Mouse (Mus musculus): ENCODE data around the gene Vstm4.
A peak's percentile ranks its signal among the peaks of the same experiment; 100 is the strongest.

Gene Vstm4

DNA sequence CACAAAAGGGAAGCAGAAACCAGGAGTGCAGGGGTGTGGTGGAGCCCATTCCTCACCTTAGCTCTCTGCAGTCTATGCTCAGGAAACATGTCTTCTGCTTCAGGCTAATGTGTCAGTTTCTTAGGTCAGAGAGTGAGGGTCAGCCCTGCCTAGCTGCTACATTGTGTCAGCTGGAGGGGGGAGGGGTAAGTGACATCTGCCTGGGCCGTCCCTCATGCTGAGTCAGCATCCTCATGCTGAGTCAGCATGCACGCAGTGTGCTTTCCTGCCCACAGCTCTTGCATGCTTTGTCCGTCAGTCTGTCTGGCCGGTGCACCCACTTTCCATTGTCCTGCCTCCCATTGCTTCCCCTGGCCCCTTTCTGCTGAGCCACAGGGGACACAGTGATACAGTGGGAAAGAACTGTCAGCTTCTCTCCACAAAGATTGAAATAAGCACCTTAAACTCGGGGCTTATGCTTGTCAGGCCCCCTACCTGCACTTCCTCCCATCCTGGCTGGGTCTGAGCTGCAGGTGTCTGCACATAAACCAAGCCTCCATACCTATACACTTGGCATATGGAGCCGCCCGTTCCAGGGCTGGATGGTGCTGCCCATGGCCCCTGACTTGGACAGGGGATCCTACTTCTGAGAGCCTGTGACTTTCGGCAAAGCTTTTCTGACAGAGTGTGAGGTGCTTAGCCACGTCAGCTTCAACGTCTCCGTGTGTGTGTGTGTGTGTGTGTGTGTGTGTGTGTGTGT lies 3.4 kb downstream of the Vstm4 start:
- DNase-seq, result no peak

DNA sequence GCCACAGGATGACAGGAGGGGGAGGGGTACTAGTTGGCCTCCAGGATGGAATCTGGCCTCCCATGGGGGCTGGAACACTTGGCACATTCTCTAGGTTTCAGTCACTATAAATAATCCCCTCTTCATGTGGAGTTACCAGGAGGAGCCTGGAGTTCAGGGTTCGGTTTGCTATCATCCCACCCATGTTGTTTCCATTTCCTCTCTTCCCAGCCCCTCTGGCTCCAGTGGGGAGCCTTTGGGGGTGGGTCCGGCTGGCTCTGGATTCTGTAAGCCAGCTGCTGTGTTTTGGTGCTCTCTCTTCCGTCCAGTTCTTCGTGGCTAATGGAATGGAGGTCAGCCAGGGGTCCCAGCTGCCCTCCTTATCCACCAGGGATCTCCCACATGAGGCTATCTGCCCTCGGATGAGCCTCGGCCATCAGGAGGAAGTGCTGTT lies 4.6 kb downstream of the Vstm4 start:
- peak; percentile 45 for DNase-seq

DNA sequence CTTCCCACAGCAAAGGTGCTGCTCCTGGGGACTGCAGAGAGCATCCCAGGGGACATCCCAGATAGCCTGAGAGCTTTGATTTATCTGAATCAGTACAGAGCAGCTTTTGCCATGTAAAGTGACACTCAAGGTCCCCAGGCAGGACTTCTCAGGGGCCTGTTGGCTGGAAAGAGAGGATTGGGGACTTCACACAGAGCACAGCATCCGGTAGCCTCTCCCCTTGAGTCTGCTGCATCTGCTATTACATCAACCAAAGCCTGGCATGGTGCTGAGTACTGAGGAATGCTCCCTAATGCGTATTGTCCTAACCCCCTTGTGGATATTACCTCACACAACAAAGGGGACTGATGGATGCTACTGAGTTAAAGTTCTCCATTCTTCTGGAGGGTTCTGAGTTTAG lies 5.1 kb downstream of the Vstm4 start:
- DNase-seq, result no peak

DNA sequence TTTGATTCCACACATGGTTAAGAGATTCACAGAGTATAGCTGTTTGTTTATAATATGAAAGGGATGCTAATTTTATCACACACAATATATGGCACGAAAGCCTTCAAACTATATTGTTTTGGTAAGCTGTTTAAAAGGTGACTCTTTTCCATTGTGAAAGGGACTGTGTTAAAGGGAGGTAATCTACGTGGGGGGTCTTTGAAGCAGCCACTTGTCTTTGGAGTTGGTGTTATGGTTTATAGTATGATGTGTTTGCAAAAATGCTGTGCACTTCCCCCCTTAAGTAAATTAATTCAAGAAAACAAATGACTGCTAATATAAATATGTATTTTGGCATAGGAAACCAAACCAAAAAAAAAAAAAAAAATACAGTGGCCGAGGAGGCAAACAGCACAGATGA lies 8.8 kb downstream of the Vstm4 start:
- no peak for DNase-seq

DNA sequence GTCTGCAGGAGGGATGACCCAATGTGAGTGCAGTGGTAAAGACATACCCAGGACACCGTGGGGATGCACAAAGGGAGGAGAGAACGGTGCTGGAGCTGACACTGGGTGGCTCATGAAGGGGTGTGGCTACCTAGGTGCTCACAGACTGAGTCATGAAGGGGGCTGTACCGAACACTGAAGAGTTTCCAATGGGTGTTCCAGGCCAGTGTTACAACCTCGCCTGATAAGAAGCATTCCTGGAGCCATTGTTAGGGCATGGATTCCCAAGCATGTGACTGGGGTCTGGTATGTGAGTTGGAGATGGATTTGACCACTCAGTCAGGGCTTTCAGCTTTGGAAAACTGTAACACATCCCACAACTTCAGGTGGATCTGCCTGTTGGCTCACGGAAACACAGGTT lies 15.4 kb downstream of the Vstm4 start:
- no peak for DNase-seq

DNA sequence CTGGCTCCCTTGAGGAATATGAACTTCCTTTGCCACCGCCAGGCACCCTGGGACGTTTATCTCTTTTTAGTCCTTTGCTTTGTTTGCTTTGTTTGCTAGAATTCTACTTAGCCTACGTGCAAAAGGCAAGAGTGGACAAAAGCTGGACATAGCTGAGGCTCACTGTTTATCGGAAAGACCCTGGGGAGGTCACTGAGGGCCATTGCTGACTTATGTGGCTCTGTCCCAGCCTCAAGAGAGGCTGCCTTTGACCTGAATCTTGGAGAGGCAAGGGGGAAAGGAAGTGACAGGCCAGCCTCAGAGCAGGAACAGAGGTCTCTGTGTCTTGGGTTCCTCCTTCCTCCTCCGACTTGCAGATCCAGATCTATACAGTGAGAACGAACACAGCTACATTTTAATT lies 21.0 kb downstream of the Vstm4 start:
- DNase-seq, result no peak

DNA sequence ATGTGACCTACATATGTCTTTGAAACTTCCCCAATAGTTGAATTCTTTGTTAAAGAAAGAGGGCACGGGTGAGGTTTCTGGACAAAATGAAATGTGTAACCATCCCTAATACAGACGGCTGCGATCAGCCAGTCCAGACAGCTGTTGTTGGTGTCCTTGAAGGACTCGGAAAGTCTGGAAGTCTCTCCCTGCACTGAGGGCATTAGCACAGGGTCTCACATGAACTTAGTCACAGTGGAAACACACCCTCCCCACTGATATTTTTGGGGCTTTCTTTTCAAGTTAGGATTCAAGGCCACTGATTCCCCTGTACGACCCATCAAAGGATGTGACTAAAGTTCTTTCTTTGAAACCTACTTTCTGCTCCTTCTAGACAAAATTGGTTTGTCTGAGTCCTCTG lies 23.8 kb downstream of the Vstm4 start:
- no peak for DNase-seq

DNA sequence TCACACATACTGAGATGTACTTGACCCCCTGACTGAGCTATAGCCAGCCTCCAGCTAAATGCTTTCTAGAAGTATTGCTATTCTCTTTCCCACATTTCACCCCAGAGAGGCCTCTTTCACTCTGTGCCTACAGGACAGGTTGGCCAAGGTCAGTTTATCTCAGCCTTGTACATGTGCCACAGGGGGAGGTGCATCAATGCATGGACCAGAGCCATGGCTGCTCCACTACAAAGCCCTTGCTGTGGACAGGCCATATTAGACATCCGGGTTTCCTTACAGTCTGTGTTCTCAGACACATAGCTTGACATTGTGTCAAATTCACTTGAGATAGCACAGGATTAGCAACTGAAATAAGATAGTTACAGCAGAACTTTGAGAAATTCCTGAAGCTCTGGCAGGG lies 25.1 kb downstream of the Vstm4 start:
- DNase-seq, result no peak

DNA sequence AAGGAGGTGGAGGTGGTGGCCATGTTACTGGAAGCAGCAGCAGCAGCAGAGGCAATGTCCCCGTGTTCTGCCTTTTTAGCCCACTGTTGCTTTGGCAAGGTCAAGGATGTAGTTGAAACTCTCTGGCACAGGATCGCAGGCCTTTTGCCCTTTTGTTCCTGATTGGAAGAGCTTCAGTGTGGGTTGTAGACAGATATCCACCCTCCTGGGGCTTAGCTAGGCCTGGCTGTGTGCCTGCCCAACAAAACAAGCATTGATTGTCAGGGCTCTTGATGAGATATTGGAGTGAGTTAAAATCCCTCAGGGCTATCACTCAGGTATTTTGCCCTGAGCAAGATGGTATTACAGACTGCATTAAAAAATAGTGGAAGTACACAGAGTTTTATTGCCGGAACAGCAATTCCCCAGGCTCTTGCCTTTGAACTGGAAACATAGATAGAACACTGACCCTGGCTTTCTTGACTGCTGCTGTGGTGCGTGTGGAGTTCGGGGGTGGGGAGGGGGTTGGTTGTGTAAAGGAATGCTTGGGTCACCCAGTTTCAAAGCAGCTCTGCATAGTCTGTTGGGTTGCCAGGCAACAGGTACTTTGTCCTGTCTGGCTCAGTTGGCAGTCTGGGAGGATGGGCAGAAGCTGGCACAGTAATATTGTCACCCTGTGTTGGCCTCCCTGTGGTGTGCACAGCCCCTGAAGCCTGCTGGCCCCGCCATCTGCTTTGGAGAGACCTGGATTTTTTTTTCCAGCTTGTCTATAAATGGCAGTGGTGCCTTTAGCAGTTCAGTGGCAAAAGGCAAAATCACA lies 32.5 kb downstream of the Vstm4 start:
- peak; percentile 57 for DNase-seq

DNA sequence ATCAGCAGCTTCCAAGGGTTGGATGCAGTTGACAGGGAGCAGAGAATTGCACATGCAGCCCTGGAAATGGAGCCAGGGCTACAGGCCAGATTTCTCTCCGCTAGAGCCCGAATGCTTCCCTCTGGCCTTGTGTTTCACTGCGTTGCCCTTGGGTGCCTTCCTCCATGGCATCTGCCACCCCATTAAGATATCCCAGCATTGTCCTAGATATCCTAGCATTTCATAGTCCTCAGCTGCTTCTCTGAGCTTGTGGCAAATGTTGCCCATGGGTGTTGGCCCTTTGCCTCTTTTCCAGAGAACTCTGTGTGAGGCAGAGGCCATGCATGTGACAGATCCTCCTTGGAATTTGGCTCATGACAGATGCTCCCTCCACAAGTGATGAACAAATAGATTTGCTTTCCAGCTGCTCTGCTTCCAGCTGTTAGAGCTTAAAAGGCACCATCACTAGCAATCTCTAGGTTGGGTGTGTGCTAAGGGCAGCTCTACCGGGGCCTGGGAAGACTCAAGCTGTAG lies 37.8 kb downstream of the Vstm4 start:
- DNase-seq, result peak; percentile 69

DNA sequence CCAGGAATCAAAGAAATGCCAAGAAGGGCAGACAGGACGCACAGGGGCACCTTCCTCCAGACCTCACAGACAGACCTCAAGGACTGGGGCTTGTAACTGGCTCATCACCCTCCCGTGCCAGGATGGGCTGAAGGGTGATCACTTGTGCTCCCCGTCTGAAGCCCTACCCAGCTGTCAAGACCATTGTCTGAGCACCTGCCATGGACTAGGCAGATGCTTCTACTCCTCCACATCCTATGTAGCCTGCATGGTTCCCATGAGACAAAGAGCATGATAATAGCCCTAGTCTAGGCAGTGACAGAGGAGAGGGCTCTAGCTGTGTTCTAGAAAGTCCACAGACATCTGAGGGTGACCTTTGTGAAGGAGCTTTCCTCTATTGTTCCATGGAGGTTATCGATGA lies 38.3 kb downstream of the Vstm4 start:
- DNase-seq, result no peak

DNA sequence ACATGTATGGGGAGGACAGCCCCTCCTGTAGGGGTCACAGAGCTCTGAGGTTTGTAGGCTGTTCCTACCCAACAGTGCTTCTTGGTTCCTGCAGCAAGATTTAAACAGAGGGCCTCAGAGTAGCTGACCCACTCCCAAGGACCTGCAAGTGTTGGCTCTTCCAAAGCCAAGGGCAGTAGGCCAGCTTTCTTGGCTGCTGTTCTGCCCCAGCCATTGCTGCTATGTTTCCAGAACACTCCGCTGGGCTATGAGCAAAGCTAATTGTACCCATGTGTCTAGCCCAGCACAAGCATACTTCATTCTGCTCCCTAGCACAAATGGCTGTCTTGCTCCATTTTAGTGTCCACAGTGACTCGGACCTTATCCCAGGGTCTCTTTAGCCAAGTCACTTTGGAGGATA lies 40.3 kb downstream of the Vstm4 start:
- peak; percentile 71 for DNase-seq

DNA sequence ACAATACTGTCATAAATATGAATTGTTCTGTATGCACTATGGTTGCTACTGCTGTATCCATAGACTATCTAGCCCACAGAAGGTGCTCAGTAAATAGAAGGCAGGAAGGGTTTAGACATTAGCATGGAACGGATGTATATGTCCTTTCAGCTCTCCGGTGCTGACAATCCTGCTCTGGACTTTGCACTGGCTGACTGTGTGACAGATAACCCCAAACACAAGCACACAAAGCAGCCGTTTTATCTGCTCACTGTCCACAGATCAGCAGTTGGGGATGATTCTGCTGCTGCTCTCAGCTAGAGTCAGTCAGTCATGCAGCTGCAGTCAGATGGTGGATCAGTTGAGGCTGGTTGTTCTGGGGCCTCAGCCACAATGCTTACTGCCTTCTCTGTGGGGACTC lies 46.6 kb downstream of the Vstm4 start:
- DNase-seq, result no peak

DNA sequence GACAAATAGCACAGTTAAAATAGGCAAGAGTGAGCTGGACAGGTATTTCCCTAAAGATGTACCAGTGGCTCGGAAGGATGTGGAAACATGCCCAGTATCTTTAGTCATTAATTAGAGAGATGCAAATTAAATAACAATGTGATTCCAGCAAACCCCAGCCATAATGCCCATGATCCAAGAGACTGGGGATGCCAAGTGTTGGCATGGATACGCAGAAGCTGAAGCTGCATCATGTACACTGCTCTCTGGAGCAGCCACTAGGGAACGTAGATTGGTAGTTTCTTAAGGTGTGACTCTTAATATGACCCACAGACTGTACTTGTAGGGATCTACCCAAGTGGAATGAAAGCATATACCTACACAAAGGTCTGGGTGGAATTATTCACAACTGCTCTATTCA lies 50.0 kb downstream of the Vstm4 start:
- no peak for DNase-seq

DNA sequence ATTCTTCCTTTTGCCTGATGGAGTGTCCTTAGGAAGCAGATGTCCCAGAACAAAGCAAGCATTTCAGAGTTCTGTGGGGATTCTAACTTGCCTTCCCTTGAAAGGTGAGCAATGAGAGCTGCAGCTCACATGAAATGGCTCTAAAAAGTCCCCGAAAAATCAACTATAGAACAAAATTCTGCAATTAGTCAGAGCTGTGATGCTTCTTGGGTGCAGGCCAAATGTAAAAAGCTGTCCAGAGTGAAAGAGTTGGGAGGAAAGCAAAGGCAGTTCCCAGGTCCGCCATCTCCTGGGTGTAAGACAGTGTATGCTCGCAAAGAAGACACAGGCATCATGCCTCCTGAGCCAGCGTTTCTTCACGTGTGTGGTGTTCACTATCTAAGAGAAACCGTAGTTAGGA lies 52.6 kb downstream of the Vstm4 start:
- no peak for DNase-seq

DNA sequence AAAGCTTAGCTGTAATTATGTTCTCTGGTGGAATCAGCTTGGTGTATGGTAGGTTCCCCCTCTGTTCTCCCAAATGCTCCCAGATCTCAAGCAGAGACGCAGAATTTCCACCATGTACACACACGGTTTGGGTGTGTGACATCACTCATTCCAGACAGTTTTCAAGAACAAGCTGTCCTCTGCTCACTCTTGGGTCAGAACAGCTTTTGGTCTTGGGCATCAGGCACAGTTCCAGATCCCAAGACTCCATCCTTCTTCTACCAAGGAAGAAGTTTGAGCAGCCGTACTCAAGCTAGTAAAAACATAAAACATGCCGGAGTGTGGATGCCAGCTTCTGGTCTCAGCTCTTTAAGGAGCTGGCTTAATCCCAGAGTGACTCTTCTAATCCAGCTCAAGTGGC lies 54.6 kb downstream of the Vstm4 start:
- peak; percentile 52 for DNase-seq

DNA sequence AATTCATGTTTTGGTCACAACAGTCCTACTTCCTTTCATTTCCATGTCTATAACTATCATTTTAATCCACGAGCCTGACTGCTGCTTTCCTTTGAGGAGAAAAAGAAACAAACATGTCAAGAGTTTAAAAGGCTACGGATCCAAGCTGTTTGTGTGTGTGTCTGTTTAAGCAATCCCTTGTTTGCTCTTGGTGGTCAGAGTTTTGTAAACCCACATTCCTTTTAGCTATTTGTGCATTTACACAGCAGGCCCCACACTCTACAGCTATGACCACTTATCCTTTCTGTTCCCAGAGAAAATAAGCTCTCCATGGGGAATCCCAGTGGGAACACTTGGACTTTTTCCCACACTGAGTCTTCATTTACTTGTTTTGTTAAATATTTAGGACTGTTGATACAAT lies 58.8 kb downstream of the Vstm4 start:
- peak; percentile 60 for DNase-seq

DNA sequence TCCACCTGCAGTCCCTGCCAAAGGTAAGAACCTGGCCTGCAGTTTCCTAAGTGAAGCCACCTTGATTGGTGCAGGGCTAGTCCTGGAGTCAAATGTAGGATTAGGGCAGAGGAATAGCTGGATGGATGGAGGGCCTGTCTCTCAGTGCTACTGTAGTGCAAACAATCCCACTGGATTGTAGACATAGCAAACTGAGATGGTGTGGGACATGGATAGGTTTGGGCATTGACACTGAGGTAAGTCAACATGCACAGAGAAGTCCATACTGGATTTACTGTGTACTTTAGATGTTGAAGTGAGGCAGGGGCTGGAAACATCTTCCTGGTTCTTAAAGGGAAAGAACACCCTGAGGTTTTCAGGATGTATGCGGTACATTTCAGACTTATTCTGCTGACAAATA lies 61.4 kb downstream of the Vstm4 start:
- no peak for DNase-seq

DNA sequence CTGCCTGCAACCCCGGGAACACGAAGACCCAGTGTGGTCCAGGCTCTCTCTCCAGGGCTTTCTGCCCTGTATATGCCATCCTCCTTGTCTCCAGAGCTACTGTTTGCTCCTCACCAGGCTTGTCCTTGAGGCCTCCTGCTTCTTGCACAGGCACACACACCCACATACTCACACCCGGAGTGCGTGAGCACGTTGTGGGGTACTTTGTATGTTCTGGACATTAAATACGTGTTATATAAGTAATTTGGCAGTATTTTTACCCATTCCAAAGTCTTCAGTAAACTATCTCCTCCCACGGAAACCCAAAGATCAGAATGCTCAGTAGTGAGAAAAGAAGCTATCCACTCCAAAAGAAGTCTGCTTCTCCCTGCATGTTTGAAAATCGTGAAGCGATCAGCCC lies 67.3 kb downstream of the Vstm4 start:
- DNase-seq, result no peak

DNA sequence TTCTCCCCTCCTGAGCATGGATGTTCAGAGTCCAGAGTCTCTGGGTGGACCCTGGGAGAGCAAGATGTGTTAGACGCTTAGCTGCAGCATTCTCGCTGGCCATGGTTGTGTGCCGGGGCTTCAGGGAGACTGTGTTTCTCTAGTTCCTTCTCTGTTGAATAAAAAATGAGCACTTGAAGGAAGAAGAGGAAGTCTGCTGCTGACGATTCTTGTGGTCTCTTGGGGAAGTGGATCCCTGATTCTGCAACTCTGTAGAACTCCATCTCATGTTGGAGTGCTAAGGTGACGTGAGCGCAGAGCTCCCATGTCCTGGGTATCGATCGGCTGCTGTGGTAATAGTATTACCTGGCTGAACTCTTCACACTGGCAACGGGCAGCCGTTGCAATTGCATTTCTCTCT lies 75.2 kb downstream of the Vstm4 start:
- DNase-seq, result peak; percentile 38

DNA sequence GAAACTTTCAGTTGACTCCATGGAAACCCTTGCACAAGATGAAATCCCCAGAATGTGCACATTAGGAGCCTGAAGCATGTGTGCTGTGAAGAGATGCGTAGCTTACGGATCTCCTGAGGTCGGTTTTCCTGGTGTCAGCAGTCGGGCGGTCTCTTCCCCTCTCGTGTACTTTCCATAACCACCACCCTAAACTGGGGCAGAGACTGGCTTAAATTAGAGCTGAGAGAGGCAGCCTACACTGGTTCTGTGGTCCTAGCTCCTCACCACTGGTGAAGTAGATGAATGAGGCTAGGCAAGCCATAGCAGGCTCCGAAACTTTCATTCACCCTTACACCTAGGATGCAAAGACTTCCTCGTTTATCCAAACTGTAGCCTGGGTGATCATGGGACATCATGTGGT lies 75.7 kb downstream of the Vstm4 start:
- no peak for DNase-seq

DNA sequence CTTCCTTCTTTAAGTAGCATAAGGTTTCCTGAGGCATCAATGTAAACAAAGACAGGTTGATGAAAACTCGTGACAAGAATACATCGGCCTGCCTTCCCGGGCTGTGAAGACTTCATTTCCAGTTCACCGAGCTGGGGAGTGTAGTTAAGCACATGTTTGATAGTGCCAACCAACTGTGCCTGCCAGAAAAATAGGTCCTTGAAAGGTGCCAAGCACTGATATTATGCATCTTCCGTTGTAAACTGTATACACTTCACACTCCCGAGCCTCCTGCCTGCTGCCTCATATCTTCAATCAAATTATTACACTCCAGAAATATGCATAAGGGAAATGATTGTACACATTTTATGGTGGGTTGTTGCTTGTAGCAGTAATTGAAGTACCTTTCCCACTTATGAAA lies 77.5 kb downstream of the Vstm4 start:
- no peak for DNase-seq

DNA sequence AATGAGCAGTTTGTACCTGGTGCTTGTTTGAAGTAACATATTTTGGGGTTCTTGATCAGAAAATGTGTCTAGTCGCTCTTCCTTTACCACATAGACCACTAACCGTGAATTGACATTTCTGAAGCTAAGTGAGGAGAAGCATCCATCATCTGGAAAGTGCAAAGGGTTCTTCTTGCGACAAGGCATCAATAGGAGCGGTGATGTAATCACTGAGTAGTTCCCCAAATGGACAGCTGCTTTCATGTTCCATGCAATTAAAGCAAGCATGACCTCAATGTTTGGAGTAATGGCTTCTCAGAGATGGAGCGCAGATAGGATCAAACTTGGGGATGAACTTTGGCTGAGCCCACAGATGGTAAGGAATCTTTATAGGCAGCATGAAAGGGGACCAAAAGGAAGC lies 82.7 kb downstream of the Vstm4 start:
- DNase-seq, result no peak

DNA sequence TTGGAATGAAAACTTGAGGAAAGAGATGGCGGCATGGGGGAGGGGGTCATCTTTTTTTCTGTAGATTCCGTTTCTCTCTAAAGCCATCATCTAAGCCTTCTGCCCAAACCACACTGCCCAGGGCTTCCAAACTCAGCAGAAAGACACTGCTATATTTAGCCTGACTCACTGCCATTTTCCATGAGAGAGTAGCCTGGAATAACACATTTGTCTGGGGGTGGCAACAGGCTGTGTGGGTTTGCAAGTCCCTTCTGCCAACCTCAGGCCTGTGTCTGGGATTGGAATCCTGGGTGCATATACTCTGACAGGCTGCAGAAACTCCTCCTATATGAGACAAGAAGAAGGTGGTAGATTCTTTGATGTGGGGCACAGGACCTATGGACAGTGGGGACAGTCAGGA lies 91.0 kb downstream of the Vstm4 start:
- no peak for DNase-seq
